Mouse (Mus musculus): ENCODE measurements around the gene Ermap.

The Ermap gene

GRCm38 (mm10) chr4:119137313-119137712 lies 52.5 kb downstream of the Ermap start:
- no peak for DNase-seq (ENCODE audit: low read depth)

DNA sequence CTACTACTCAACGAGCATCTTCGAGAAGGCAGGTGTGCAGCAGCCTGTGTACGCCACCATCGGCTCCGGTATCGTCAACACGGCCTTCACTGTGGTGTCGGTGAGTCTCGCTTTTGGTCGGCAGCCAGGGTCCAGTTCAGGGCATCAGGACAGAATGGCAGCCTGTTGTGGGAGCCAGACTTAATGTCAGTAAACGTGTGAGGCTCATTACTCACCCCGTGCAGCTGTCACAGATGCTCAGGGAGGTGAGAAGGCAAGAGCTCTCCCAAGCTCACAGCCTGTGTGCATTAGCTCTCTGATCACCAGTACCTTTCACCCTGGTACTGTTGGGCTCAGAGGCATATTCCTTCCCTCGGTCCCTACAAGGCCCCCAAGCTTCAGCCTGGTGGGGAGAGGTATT lies 56.0 kb downstream of the Ermap start:
- DNase-seq (ENCODE audit: low read depth): no peak

DNA sequence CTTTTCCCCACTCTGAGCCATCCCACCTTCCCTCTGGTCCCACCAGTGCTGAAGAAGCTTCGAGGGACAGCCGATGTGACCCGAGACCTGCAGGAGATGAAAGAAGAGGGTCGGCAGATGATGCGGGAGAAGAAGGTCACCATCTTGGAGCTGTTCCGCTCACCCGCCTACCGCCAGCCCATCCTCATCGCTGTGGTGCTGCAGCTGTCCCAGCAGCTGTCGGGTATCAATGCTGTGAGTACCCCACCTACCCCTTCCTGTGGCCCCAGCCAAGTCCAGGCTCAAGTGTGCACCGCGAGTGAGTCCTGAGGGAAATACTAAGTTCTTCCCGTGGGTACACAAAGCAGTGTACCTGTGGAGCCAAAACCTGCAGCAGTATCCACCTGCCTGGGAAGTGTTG lies 56.5 kb downstream of the Ermap start:
- no peak for DNase-seq (ENCODE audit: low read depth)

GRCm38 (mm10) chr4:119131189-119131910 lies 58.5 kb downstream of the Ermap start:
- no peak for DNase-seq (ENCODE audit: low read depth)

DNA sequence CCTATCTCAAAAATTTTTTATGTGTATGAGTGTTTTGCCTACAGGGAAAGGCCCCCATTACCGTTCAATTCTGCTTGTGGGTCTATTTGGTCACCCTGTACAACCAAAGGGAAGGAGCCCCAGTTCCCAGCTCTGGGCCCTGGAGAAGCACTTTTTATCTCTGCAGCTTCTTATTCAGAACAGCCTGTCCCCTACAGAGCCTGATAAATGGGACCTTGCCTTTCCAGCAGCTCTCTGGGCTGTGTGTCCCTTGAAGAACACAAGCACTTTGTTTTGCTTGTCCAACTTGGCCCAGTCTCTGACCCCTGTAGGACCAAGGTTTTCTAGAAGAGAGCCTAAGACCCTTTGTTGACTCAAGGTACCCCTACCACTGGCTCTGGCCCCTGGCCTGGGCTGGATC lies 60.7 kb downstream of the Ermap start:
- no peak for DNase-seq (ENCODE audit: low read depth)

DNA sequence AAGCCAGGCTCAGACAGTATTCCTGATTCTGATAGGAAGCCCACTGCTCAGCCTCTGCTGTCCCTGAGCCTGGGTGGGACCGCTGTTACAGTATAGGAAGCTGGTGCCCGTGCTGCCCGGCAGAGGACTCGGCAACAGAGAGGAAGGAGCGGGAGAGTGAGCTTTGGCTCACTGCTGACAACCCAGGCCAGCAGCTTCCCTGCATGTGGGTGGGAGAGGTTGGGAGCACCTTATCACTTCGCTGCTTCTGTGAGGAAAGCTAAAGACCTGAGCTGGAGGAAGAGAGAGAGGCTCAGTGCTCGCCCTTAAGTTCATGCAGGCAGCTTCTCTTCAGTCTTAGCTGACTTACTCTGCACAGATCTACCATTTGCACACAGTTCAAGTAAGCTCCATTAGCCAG lies 61.3 kb downstream of the Ermap start:
- DNase-seq (ENCODE audit: low read depth): no peak

- DNase-seq (ENCODE audit: low read depth): no peak
These were observed 62.6 kb downstream of the Ermap start for GRCm38 (mm10) chr4:119127229-119127628.

DNA sequence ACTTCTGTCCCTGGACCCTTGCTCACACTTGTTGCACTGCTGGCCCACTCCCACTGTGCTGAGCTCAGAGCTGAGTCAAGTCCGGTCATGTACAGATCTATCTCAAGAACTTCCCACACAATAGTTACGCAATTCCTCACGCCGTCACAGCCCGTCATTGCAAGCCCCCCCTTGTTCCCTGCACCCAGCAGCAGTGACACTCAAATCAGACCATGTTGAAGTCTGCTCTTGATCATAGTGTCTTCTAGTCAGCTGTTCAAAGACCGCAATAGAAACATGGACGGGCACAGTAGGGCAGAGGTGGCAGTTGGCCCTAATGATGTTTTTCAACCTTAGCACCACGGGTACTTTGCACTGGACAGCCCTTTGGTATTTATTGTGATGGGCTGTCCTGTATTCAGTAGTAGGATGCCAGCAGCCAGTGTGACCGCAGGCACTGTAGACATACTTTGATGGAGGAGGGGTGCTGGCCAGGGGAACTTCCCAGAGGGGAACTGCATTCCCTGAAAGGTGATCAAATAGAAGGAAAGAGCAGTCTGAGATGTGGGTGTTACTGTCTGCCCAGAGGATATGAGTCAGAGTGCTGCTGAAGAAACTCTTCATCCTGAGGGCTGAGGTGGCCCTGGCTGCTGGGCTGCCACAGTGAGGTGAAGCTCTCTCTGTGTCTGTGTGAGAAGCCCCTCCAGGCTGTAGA lies 64.1 kb downstream of the Ermap start:
- peak; percentile 78 for DNase-seq (ENCODE audit: low read depth)
